Mouse (Mus musculus): Measurements from ENCODE around the gene Ankrd22.
"Not testable (repeated sequence)": the region's sequence is repeated elsewhere in the genome, so short reads cannot be mapped to it uniquely, and the experiment has no call there.

Ankrd22 gene

DNA sequence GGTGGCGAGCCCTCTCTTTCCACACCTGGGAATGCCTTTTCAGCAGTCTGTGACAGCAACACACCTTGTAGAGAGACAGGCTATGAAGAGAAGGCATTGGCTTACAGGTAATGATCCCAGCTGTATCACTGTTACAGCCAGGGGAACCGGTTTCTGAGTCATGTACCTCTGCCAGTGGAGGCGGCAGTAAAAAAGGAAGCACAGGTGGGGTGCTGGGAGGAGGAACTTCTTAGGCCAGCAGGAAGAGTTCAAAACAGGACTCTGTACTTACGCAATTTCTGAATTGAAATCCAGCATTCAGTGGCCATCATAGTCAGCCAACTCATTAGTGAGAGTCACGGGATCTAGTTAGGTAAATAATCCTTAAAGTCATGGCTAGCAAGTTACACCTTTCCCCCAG, at the start of gene Ankrd22:
Gene Ankrd22, minus strand, starts transcription at position 163 of the 400 bp plus-strand sequence.
- DNase-seq: peak in 1 of 2 experiments; percentile 65

DNA sequence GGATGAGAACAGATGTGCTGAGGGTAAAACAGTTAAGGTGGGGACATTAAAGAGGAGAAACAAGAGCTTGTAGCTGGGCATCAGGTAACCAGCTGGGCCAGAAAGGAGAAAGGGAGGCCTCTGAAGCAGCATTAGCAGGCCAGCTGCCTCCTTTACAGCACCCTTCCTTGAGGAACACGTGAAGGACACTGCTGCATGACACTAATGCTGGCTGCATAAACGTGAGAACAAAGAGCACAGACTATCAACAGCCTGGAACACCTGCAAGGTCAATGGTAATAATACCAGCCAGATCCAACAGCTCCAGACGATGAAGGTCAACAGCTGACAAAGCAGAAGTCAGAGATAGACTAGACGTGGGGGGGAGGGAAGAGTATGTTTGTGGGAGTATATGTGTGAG, 48.3 kb upstream of the Ankrd22 start:
- no peak for DNase-seq

DNA sequence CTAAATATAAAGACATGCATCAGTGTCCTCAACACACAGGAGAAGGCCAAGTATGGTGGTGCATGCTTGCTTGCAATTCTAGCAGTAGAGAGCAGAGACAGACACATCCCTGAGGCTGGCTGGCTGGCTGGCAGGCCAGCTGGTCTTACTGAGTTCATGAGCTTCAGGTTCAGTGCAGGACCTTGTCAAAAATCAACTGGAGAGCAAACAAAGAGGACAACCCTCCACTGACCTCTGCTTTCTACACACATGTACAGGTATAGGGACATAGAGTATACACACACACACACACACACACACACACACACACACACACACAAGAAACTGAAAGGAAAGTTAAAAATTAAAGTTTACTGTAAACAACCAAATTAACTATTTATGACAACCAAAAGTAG, 47.4 kb upstream of the Ankrd22 start:
- no peak for DNase-seq

- no peak for DNase-seq
Observed at GRCm38 (mm10) chr19:34212489-34213250, 46.8 kb upstream of the Ankrd22 start.

- DNase-seq: no peak
Observed at GRCm38 (mm10) chr19:34210841-34211240, 45.0 kb upstream of the Ankrd22 start.

DNA sequence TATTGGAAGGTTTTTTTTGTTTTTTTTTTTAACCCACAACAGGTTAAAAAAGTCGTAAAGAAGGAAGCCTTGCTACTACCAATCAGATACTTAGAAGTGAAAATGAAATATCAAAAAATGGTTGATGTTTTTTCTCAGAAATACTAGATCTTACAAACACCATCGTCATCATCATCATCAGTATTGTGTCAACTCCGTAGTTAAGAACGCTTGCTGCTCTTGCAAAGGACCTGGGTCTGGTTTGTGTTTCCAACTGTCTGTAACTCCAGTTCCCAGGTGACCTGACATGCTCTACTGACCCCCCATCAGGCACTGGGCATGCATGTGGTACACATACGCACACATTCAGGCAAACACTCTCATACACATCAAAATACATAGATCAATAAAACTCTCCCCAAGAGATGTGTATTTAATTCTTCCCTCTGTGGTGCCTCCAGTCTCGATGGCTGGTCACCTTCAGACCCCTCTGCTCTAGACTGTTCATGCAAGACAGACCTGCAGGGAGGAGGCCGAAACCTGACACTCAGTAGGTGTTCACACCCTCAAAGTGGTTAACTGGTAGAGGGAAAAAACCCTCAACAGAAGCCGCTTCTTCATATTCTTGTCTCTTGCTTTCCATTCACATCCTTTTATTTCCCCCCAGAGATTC, 44.2 kb upstream of the Ankrd22 start:
- no peak for DNase-seq

GRCm38 (mm10) chr19:34209031-34209430, 43.2 kb upstream of the Ankrd22 start:
- DNase-seq: no peak

- DNase-seq: no peak
Observed at GRCm38 (mm10) chr19:34206760-34207440, 41.0 kb upstream of the Ankrd22 start.

DNA sequence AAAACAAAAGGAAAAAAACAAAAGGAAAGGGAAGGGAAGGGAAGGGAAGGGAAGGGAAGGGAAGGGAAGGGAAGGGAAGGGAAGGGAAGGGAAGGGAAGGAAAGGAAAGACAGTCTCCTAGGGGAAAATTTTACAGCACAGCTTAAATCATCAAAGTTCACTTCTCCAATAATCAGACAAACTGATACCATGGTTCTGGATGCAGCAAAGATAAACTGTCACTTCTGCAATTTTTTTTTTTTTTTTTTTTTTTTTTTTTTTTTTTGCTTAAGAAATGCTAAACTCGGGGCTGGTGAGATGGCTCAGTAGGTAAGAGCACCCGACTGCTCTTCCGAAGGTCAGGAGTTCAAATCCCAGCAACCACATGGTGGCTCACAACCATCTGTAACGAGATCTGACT, 40.3 kb upstream of the Ankrd22 start:
- not testable (repeated sequence) for DNase-seq

DNA sequence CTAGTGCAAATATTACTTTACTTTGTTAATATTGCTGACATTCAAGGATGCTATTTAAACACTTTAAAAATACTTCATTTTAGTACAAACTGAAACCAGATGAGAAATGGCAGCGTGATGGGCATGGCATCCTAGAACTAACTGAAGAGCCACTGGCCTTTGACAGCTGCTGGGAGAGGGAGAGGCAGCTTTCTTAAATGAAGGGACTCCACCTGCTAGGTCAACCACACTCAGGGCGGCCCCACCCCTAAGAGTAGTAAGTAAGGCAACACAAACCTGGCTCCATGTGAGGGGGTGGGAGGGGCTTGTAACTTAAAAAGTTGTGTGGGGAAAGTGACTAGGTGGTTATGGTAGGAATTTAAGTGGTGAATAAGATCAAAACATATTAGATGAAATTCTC, 36.8 kb upstream of the Ankrd22 start:
- DNase-seq: peak in 1 of 2 experiments; percentile 53

DNA sequence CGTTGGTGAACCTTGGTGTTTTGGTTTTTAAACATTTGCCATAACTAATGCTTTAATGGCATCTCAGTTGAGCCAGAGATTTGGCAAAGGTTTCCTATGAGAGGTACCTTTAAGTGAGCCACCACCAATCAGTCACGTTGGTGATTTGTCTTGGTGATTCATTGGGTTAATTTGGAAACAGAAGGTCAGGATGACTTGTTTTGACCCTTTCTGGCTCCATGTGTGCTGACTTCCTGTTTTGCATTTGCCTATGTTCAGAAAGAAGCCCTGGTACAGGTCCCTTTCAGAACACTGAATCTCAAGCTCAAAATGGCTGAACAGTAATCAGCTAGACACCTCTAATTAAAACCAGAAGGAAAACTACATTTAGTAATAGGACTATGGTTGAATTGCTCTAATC, 33.6 kb upstream of the Ankrd22 start:
- DNase-seq: no peak

- no peak for DNase-seq
Observed at GRCm38 (mm10) chr19:34198901-34199300, 33.0 kb upstream of the Ankrd22 start.

- no peak for DNase-seq
Observed at GRCm38 (mm10) chr19:34198066-34198465, 32.2 kb upstream of the Ankrd22 start.

GRCm38 (mm10) chr19:34195031-34195430, 29.2 kb upstream of the Ankrd22 start:
- no peak for DNase-seq

GRCm38 (mm10) chr19:34194132-34194745, 28.4 kb upstream of the Ankrd22 start:
- no peak for DNase-seq

- no peak for DNase-seq
Observed at GRCm38 (mm10) chr19:34193683-34194082, 27.8 kb upstream of the Ankrd22 start.

- DNase-seq: peak in 1 of 2 experiments; percentile 32
Observed at GRCm38 (mm10) chr19:34193149-34193548, 27.3 kb upstream of the Ankrd22 start.

GRCm38 (mm10) chr19:34192008-34192963, 26.4 kb upstream of the Ankrd22 start, which contains the start of gene Stambpl1:
Stambpl1 (plus strand) TSS chr19:34192229.
- peak; percentile 90 to 92 for DNase-seq

DNA sequence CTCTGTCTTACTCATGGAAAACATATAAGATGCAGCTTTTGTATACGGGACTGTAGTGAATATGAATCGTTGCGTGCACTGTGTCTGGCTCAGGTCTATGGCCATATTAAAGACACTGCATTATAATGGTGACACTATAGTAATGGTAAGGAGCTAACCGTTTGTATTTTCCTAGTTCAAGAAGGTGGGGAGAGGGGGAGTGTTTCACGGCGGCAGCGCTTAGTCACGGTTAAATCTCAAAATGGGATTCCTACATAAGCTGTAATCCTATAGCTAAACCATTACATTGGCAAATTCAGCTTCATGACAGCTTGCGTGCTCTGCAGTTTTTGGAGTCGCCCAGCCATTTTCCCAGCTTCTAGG, 25.8 kb upstream of the Ankrd22 start:
- DNase-seq: no peak

- DNase-seq: peak in 1 of 2 experiments; percentile 56
Observed at GRCm38 (mm10) chr19:34186845-34187244, 21.0 kb upstream of the Ankrd22 start.

GRCm38 (mm10) chr19:34182490-34182889, 16.6 kb upstream of the Ankrd22 start:
- DNase-seq: no peak

DNA sequence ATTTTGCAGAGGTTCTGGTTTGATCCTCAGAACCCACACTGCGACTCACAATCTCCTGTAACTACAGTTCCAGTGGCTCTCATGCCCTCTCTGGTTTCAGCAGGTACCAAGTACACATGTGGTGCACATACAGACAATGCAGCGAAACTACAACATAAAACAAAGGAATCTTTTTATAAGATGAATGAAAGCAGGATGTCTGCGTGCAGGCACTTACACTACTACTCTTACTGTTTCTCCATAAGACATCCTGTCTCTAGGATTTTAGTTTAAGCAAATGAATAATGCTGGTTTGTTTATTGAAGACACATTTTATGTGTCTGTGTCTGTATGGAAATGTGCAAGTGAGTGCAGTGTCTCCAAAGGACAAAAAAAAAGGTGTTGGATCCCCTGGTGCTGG, 15.4 kb upstream of the Ankrd22 start:
- DNase-seq: no peak

Data from thymus, postnatal 36 days (tissue).